Mouse (Mus musculus) layer of hippocampus, adult 18-20 months (tissue): ENCODE measurements around the gene Cdk14. TPM values are rescaled to one million over a fixed set of nuclear protein-coding genes. Genes with fewer than 3 reads are reported as not detected.

ENCODE experiments used
- DNase-seq, 2 experiments: peaks; one replicate each; pipeline ENCODE4 v3.0.0; 2022; ENCODE audit warnings: low spot score in 2 of 2
- total RNA-seq, 2 experiments: library from RNA; stranded (reverse); gene quantifications; 2 replicates each; pipeline ENCODE4 v1.2.3; 2021

Cdk14 gene
- total RNA-seq, 2 experiments from 2014 or later = 236 to 238 TPM

DNA sequence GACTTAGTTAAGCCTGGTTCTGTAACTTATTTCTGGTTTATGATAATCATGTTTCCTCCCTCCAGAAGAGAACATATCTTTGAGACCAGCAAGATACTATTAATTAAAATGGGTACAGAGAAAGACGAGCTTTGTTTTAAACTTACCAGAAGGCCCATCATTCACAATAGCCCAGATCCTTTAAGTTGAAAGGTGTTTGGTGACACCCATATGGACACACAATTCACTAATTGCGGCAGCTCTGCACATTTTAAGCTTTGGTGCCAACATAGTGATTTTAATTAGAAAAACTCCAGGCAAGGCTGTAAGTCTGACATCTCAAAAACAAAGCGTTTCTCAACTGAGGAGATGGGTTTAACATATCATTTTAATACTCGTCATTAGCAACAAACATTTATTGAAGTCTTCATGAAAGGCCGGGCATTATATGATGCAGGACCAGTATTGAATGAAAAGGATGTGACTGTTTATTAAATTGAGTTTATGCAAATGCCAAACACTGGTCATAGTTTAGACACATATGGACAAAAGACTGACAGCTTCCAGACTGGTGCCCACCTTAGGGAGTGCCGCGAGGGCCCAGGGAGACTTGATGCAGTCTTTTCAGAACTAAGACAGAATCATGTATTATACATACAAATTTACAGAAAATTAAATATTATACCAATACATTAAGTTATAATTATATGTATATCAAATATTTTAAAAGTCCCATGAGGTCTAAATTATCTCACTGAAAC lies 605.5 kb downstream of the Cdk14 start:
- no peak for DNase-seq

DNA sequence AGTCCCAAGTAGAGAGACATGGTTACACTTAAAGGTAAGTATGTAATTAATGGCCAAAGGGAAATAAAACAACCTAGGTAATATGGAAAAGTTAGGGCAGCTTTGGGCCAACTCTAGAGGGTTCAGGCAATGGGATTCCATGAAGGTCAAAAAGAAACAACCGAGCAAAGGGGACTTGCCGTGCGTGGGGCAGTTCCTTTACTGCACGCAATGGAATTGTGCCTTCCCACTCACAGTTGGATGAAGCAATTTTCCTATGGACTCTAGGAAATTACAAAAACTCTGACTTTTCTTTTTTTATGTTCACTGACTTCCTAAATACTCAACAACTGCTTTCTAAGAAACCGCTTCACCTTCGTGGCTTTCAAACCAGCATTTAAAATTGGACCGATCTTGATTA lies 606.8 kb downstream of the Cdk14 start:
- DNase-seq = no peak

DNA sequence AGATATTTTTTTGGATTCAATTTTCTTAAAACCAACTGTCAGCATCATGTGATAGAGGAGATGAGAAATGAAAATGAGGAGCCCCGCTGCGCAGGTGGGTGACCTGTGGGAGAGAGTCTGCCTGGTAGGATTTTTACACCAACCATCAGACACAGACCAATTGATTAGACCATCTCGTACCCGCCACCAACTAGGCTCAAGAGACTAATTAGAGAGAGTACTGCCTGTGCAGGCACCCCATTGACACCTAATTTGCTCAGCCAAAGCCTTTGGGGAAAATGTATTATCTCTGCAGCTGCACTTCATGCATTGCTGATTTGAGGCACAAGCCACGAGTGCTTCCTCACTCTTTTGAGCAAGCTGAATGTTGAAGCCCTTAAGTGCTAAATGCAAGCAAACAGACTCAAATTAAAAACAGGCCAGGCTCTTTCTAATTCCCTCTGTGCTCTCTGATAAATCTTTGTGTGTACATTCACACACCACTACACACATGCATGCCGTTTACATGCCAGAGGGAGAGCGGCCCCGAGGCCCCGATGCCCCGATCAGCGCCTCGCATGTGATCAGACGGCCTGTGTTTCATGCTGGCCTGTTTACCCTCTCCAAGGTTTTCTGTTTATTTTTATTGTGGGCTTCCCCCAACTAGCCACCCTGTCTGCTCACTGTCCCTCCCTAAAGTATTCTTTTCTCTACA lies 607.9 kb downstream of the Cdk14 start:
- no peak for DNase-seq

DNA sequence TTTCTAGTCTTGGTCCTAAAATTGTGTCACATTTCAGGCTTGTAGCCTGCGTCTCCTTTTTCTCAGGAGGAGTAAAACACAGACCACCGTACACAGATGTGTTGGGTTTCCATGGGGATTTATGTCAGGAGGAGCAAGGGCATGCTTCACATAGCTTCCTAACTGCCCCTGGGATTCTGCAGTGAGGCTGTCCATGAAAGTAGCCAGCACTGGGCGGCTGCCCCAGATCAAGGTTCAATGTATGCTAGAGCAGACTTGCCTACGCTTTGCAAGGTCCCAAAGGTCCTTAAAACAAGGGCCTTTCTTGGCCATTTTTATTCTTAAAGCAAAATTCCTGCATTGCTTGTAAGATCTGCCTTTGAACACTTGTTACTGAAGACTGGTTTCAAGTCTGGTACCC lies 614.9 kb downstream of the Cdk14 start:
- DNase-seq = no peak

DNA sequence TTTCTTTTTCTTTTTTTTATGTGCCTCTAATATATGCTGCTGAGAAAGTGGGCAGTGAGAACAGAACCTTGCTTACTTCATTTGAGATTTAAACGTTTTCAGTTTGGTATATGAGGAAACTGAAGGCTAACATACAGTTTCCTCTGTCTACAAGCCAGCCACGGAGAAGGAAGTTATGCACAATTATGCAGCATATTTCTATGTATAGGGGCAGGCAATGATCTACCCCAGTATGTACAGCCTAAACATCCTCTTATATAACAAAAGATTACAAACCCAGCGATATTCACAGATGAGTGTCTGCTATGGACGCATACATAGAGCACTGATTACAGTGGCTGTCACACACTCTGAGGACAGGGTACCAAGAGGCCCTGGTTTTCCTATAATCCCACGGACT lies 616.4 kb downstream of the Cdk14 start:
- no peak for DNase-seq

DNA sequence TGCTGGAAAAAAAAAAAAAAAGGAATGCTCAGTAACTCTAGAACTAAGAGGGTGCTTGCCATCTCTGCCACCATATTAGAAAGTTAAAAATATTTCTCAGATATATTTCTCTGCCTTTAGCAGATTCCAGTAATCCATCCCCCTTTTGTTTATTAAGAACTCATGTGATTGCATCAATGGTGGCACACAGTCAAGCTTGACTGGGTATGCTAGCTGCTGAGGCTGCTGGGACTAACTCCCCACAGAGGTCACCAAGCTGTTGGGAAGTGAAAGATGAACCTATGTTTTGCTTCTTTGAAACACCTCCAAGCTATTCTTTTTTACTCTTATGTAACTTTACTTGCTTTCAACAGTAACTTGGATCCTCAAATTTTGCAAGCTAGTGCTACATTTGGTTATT lies 618.1 kb downstream of the Cdk14 start:
- DNase-seq = no peak

DNA sequence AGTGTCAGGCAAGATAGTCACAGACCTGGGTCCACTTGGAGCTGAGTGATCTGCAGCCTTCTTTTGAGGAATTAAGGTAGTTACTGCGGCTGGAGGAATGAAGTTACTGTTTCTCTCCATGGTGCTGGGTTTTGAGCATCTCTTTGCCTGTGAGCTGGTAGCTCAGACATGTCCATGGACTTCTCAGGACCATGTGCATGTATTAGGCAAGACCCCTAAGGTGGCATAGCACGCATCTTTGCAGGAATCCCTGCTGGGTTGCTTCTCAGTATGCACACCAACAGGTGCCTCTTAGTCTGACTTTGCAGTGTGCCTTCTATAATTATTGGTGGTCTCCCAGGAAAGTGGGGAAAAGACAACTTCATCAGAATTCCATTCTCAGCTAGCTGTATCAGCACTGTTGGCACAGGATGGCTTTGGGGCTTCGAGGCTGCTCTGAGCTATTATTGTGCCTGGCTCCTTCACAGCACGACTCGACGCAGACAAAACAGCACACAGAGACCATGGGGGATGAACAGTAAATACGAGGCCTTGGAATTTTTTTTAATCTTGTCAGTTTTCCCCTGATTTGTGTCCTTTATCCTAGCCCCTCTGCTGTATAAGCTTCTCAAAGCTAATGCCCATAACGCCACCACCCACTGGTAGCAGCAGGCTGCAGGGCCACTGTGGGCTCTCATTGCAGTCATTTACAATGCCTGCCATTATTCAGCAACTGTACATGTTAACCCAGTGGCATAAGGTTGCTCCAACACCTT lies 618.8 kb downstream of the Cdk14 start:
- DNase-seq = no peak

DNA sequence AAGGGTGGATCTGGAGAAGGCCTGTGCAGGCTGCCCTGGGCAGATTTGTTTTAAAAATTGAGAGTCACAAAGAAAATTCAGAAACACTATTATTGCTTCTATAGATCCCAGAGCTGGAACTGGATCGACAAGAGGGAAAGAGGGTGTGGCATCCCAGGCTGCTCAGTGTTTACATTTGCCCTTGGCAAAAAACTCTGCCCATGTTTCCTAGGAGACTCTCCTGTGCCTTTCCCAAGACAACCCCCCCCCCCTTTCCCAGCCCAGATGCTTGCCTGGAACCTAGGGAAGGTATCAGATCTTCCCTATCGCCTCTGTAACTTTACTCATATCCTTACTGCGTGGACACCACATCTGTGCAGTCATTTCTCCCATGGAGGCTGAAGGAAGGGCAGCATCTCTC lies 628.9 kb downstream of the Cdk14 start:
- no peak for DNase-seq

DNA sequence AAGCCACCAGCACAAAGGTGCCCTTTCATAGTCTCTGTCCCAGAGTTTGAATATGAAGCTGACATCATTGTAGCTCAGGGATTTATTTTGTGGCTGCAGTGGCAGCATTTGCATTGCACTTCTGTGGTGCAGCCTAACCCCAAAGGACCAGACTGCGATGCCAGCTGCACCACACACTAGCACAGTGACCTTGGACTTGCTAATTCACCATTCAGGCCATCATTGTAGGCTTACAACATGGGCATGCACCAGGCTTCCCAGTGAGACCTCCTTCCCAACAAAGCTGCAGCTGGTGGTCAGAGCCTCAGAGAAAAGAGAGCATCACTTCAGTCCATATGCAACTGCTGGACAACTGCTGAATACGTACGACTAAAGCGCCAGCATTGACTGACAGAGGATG lies 629.8 kb downstream of the Cdk14 start:
- DNase-seq = no peak

DNA sequence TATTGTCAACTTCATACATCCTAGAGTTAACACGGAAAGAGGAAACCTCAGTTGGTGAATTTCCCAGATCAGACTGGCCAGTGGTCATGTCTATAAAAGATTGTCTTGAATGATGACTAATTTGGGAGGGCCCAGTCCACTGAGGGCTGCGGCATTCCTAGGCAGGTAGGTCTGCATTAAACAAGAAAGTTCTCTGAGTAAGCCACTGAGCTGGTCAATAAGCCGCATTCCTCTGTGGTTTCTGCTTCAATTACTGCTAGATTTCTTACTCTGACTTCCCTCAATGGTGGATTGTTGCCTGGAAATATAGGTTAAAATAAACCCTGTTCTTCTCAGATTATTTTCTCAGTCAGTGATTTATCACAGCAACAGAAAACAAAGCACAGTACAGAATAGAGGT lies 631.6 kb downstream of the Cdk14 start:
- no peak for DNase-seq

DNA sequence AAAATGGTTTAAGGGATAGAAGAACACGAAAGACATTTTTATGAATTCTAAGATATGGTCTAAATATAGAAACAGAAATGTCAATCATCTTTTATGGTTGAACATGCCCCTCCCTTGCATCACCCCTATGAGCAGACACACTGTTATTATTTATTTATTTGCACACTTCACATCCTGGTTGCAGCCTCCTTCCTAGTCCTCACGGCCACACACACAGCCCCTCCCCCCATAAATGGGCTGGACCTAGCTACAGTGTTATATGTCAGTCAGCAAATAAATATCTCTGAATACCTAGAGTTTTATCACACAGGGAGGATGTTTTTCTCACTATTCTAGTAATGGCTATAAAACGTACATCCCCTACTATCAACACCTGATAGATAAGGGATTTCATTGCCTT lies 633.3 kb downstream of the Cdk14 start:
- no peak for DNase-seq

DNA sequence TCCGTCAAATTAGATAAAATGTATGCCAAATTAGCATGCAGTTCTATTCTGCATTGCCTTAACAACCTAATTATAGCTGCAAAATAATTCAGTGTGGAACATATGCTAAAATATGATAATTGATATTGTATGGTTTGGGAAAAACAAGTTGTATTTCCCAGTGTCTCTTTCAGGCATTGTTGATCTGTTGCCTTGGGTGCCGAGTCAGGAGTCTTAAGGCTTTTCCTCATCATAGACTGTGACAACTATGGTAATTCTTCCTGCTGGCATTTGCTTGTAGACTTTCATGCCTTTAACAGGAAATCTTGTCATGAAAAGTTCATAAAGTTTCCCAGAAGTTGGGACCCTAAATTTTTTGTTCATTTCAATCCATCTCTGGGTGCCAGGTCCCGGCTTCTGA lies 641.8 kb downstream of the Cdk14 start:
- no peak for DNase-seq

DNA sequence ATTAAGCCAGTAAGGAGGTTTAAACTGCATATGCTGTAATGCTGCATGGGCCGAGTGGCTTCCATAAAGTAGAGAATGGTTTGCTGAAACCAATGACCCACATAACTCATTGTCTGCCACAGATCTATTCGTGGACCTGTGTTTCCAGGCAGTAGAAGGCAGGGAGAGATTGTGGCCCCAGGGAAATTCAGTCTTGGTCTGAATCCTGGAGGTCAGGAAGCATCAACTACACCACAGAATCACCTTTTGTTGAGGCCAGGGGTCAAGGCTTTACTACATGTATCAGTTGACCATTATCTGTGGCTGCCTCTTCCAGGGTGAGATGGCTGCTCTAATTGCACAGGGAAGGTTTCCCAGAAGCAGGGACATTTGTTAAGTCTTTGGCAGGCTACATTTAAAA lies 643.6 kb downstream of the Cdk14 start:
- DNase-seq = no peak

DNA sequence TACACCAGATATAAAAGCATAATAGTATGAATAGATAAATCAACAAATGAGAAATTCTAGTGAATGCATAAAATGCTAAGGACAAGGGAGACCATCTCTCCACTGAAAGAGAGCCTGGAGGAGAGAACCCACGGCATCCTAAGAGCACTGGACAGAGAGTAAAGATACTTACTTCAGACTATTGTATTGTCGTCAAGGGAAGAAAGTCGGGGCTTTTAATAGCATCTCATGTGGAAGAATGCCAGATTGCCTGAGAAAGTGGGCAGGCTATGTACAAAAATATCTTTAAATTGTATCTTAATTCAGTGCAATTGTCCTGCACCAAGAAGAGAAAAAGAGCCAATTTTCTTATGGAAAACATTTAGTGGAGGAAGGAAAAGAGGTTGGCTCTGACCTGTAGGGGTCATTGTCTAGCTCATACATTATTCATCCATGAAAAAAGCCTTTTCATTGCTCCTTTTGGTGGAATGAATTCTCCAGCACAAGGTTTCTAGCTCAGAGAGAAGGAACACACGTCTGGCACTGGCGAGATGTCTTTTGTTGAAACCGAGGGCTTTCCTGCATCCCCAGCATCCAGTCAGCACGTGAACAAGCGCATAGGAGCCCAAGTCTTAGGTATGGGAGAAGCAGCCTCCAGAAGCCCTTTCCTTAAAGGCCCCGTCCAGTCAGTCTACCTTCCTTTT lies 646.9 kb downstream of the Cdk14 start:
- no peak for DNase-seq

DNA sequence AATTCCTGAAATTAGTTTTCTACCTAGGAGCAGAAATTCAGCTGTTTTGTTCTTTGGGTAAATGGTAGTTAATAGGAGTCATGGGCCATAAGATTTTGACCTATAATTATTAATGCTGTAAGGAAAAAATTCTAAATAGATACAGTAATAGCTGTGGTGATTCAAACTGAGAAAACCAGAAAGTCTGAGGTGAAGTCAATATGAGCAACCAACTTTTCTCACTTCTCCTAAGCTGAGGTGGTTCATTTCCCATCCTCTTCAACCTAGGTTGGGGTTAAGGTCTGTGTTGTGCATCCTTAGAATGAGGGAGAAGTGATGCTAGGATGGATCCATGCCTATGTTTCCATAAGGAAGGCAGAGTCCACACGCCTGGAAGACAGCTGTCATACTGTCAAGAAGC lies 649.5 kb downstream of the Cdk14 start:
- DNase-seq = no peak

DNA sequence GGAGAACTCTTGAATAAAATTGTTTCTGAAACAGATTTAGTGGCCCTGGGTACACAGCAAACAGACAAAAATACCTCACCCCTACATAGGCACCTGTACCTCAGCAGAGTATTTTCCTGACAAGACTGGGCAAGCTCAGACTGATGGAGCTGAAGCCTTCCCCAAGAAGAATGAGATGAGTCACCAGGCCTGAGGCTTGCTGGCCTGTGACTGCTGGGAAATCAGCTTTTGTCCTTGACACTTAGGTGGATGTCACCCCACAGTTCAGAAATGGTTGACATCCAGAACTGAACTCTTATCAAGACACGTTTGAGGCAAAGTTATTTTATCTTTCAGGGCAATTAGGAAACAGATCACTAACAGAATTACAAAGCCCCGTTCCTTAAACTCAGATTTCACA lies 652.2 kb downstream of the Cdk14 start:
- no peak for DNase-seq

DNA sequence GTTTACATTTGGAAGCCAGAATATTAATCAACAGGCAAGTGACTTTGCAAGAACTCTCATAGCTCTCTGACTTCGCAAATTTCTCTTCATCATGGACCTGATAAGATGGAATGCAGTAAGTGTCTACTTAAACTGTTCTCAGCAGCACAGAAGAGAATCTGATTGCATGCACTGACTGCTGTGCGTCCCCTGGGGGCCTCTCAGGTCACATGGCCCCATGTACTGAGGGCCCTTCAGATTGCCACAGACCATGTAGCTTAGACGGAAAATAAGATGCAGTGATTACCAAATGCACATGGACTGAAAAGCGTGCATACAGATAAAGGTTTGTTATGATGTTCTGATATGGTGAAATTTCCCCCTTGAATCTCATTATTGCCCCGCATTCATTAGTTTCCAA lies 653.4 kb downstream of the Cdk14 start:
- no peak for DNase-seq

DNA sequence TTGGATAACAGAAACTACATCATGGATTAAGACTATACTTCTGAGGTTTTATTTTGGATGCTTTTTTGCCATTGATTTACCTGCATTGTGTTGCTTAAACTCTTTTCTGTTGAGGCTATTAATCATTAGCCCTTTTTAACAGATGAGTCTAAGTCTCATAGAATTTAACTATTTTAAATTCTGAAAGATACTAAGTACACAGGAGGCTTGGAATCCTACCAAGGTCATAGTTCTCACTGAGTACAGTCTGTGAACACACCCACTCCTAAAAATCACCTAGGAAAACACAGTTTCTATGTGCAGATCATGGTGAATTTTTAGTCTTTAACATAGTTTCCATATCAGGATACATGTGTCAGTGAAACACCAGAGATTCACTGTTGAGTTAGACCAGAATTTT lies 658.2 kb downstream of the Cdk14 start:
- DNase-seq = no peak

DNA sequence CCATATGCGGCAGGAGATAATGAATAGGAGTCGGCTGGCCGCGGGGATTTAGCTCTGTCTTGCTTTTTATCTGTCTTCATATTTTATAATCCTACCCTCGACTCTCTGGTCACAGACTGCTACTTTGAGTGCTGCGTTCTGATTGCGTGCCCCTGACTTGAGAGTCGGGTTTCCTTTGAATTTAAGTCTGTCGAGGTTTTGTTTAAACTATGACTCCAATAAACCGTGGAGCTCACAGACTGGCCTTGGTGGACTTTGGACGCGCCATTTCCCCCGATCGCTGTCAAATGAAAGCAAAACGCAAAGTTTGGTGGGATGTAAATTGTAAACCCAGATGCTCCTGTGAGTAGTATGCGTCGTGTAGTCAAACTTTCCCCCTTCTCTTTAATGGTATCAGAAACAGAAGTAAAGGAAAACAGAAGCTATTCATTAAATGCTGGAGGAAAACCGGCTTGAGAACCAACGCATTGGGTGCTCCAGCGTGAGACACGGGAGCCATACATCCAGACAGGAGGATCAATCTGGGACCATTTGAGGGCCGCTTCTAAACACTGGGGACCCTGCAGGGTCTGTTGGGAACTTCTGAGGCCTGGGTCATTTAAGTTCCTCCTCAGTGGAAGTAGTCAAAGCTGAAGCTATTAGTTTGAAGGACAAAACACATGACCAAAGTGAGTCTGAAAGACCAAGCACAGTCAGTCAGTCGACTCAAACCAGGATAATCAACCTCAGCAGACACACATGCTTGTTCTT lies 661.6 kb downstream of the Cdk14 start:
- DNase-seq = no peak

DNA sequence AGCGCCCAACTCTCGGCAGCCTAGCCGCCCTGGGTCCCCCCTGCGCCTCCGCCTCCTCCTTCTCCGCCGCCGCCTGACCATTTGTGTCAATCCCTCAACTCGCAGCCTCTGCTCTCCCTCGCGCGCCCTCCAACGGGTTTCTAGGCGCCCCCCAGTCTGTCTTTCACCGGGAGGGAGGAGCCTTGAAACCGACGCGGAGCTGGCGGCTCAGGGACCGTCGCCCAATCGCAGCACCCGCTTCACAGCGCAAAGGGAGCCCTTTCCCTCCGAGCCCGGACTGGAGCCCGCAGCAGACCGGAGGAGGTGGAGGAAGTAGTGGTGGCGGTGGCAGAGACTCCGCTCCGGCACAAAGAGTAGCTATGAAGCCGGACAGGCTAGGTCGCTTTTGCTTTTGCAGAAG lies 662.2 kb downstream of the Cdk14 start, which contains the start of gene Fzd1:
TSS of gene Fzd1 (minus strand) at position 134 of the 400 bp plus-strand sequence.
- peak; percentile 86 to 89 for DNase-seq
